Mouse (Mus musculus): ENCODE data around the gene Rbm3.
A peak's percentile ranks its signal among the peaks of the same experiment; 100 is the strongest.

Gene Rbm3

DNA sequence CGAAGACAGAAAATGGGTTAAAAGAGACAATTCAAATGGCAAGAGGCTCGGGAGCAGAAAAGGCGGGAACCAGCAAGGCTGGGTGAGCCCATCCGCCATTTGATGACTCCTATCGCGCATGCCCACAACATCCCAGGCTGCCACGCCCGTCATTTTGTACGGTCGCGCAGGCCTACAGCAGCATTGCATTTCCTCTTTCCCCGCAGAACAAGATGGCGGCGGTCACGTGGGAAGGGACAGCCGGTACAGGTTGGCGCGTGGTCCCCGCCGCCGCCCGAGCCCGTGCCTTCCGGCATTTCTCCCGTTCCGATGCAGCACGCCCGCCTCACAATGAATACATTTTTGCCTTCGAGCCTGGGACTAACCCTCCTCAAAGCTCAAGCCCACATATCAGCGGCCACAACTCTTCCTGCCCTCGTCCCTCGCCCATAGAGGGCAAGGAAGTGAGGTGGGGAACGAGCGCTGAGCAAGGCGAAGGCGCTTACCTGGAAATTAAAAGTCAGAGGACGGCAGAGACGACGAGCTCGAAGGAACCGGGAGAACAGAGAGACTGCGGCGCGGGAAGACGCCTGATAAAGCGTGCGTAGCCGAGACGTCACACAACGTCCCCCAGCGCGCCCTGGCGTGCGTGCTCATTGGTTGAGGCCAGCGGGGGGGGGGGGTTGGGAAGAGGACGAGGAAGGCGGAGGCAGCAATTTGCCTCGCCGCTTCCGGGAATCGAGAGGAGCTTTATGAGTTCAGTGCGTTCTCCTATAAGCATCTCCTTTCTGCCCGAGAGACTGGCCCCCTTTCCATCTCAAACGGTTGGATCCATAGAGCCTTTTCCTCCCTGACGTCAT lies at the start of gene Rbm3:
Rbm3 (minus strand) TSS at position 728 of the 839 bp plus-strand sequence.
- DNase-seq (ENCODE audit: low spot score), result peak; percentile 79

DNA sequence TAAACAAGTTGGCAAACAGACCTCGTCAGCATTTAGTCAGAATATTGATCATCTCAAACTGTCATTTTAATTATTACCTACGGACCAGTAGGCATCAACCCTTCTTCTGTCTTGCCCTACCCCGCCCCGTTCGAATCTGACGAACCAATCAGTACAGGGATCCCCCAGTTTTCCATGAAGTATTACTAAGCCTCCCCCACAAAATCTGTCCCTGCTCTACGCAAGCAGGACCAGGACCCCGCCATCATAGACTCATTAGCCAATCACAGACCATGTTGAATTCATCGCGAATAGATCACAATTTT lies 47.7 kb upstream of the Rbm3 start, which contains the start of gene Ebp:
Ebp (minus strand) TSS at position 94 of the 305 bp plus-strand sequence.
- DNase-seq (ENCODE audit: low spot score), result no peak

DNA sequence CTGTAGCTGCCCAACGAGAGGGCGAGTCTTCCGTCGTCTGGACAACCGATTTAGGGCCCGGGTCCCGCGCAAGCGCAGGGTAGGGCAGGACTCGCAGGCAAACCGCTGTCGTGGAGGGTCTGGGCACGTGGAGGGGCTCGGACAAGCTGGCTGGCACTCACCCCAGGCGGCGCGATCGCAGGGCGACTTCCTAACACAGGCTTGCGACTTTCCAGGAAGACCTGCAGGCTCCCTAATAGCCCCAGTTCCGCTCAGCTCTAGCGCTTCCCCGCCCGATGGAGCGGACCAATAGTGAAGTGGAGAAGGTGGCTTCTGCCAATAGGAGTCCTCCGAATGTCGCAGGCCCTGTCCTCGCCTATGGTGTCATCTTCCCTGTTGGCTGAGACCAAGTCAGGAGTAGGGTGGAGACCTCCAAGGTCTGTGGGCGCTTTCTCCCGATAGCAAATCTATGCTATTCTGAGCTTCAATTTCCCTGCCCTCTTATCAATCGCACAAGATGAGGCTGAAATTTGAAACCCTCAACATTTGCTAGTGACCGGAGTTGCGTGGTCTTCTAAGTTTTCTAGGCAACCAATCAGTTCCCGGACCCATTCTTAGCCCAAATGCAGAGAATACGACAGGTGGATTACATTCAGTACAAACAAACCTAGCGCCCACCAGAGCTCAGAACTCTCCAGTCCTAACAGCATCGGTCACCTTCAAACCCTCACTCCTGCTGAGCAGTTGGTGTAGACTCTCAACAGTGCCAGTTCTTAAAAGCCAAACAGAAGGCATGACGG lies 47.1 kb upstream of the Rbm3 start:
- peak; percentile 74 for DNase-seq (ENCODE audit: low spot score)

DNA sequence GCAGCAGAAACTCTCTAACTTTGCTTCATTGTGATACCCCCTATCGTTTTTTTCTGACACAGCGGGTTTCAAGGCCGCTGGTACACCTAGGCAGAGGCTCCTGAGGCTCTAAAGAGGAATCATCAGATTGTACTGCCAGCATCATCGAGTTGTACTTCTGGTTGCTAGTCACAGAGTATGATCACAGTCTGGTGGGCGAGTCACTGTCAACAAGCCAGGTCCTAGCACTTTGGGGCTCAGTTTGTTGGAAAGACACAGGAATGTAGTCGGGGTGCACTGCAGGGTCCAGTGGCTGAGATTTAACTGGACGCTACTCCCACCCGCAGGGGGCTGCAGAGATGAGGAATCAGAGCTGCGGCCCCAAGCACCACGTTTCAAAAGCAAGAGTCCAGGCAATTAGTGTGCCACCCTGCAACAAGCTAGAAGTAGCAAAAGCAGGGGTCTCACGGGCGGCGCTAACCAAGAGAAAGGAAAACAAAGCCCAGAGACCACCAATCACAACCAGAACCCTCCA lies 46.5 kb upstream of the Rbm3 start:
- DNase-seq (ENCODE audit: low spot score), result no peak

DNA sequence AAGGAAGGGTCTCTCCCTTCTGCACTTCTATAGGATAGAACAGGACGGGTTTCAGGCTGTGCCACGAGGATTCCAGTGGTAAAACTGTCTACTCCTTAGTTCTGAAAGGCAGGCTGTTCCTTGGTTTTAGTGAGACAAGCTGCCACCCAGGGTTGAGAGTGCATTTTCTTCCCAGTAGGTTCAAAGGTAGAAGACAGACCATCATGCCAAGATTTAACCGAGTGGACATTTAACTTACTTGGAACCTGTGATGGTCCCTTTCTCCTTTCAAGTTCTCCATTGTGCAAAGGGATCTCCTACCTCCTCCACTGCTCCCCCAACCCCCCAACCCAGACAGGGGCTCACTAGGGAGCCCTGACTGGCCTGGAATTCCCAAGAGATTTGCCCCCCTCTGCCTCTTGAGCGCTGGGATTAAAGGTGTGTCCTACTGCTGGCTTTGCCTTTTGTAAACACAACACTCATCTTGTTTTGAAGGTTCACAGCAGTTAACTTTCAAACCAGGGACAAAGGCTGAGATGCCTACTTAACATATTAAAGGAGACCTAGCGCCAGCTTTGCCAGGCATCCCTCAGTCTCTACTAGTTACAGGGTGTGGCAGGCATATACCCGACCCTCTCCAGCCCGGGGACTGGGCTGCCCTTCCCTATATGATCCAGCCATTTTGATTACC lies 37.3 kb upstream of the Rbm3 start:
- DNase-seq (ENCODE audit: low spot score), result no peak

DNA sequence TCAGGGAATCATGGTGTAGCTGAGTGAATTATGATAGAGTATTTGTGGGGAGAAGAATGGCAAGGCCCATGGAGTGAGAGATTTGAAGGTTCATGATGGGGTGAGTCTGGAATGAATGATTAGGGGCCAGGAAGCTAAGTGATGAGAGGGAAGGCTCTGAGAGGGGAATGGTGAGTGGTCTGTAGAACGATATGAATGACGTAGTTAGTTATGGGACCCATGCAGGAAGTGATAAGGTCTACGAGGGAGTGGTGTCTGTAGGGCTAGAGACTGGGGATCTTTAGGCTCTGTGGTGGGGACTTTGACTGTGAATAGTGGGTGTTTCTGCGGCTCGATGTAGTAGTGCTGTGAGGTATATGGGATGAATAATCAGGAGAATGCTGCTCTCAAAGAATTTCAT lies 34.0 kb upstream of the Rbm3 start:
- DNase-seq (ENCODE audit: low spot score), result no peak

DNA sequence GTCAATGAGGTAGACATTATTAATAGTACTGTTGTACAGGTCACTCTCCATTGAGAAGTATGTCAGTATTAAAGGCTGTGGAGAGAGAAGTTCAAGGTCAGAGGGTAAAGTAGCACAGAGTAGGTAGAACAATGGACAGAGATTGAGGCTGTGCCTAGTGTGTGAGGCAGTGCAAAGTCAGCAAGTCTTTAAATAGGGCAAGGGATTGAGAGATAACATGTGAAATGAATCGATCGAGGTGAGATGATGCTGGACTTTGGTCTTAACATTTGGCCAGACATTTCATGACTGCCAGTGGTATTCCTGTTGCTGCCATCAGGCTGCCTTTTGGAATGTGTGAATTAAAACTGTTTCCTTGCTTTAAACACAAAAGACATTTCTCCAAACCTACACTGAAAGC lies 33.2 kb upstream of the Rbm3 start:
- DNase-seq (ENCODE audit: low spot score), result no peak

DNA sequence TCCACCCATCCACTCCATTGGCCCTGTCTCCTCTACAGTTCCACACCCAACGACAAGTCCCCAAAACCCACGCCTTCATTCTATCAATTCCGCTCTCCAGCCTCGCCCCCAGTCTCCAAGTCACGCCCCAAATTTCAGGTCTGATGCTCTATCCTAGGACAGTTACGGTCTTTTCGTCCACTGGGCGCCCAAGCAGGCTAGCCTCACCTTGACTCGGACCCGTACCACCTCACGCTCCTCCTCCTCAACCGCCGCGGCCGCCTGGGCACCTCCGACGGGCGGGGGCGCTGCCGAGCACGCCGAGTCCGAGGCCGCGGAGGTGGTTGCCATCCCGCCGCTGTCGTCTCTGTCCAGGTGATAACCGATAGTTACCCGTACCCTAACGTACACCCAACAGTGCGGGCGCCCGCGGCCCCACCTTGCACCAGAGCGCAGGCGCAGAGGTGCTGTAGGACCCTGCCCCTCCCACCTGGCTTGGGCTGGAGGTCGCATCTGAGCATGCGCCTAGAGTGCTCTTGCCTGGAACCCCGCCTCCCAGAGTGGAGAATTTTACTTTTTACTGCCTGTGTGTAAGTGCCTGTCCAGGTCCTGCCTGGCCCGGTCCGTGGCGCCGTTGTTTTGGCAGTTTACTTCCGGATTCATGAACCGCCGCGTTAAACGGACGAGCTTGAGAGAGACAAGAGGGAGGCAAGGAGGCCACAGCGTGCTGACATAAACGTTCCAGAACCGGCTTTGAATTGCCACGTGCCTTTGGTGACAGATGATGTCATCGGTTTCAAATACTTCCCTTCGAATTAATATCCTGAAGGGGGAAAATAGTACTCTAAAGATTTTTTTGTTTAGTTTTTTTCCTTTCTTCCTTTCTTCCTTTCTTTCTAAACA lies 30.1 kb upstream of the Rbm3 start, which contains the start of gene Tbc1d25:
Tbc1d25 (minus strand) TSS at position 678 of the 882 bp plus-strand sequence.
- DNase-seq (ENCODE audit: low spot score), result peak; percentile 80

DNA sequence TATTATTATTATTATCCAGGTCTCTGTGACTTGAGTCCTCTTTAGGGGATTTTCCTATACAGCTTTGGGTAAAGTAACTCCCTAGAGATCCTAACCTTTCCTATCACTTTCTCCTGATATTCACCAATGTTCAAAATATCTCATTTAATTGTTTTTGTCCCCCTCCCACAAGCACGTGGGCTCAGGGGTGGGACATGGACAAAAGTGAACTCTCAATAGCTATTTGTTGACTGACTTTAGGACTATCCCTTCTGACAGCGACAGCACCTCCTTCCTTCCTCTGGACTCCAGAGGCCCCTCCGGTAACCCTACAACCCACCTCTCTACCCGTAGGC lies 29.5 kb upstream of the Rbm3 start:
- DNase-seq (ENCODE audit: low spot score), result no peak

DNA sequence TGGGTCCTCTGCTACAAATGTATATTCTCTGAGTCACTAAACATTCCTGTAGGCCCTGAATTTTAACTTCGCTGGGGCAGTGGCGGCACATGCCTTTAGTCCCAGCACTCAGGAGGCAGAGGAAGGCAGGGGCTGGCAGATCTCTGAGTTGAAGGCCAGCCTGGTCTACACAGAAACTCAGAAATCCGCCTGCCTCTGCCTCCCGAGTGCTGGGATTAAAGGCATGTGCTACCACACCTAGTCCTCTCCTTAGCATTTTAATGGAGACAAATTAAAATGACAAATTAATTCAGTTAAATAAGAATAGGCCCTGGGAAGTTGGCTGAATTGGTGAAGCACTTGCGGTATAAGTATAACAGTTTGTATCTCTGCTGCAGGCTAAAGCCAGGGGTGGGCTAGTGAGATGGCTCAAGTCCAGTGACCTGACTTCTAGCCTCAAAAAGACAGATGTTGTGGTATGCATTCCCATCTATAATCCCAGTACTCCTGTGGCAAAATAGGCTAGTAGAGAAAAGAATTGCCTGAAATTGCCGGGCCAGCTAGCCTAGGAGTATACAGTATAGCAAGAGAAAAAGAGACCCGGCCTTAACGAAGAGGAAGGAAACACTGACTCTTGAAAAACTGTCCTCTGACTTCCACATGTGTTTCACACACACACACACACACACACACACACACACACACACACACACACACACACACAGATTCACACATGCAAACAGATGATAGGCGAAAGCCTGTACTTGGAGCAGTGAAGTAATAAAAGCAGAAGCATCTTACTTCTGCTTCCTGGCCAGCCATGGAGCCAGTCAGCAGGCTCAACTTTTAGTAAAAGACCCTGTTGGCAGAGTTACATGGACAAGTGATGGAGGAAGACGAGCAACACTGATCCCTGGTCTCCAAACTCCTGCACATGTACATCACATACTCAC lies 22.3 kb upstream of the Rbm3 start:
- DNase-seq (ENCODE audit: low spot score), result no peak

DNA sequence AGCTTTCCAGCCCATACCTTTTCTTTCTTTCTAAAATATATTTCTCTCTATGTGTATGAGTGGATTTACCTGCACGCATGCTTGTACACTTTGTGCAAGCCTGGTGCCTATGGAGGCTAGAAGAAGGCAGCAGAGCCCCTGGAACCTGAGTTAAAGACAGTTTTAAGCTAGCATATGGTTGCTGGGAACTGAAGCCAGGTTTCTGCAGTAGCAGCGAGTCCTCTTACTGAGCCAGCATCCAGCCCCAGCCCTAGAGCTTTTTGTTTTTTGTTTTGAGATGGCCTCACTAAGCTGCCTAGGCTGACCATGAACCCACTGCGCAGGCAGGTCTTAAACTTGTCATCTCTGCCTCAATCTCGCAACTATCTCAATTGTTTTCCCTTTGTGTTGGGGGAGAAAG lies 18.8 kb upstream of the Rbm3 start:
- no peak for DNase-seq (ENCODE audit: low spot score)

DNA sequence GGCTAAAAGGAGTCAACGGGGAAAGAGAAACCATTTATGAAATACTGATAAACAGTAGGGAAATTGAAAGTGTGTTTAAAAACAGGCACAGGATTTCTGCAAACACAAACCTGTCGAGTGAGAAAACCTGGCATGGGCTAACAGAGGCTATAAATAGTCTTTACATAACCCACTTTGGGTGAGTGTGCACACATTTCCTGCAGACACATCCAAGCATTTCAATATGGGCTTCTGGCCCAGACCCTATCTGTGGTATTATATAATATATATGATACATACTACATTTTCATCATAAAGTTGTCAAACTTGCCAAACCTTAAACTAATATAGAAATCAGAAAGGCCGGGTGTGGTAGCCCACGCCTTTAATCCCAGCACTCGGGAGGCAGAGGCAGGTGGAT lies 17.4 kb upstream of the Rbm3 start:
- no peak for DNase-seq (ENCODE audit: low spot score)

DNA sequence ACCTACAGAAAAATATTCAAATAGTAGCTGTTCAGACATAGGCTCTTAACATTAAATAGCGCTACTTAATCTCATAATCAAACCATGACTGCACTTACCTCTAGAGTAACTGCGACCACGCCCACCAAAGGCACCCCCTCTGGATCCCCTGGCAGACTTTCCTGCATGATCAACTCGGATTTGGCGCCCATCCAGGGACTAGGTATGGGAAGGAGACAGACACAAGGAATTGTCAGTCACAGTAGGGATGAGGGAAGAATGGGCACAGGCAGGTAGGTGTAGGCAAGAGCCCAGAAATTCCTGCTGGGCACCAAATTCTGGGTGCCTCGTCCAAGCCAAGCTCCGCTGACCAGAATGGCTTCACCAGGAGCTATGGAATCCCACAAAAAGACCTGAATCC lies 1.9 kb downstream of the Rbm3 start:
- DNase-seq (ENCODE audit: low spot score), result no peak

DNA sequence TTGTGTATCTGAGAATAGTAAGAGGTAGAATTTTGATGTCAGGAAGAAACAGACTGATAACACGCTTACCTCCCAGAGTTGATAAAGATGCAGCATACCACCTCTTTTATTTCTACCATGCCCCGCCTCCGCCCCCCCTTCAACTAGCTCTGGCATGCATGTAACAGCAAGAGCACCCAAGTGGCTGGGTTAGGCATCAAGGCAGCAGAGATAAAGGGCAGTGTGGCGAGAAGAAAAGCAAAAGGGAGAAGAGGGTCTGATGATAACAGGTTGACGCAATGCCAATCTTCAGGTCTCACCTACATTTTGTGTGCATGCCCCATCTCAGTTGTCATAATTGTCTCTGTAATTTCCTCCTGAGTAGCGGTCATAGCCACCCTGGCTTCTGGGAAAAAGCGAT lies 2.7 kb downstream of the Rbm3 start:
- no peak for DNase-seq (ENCODE audit: low spot score)

DNA sequence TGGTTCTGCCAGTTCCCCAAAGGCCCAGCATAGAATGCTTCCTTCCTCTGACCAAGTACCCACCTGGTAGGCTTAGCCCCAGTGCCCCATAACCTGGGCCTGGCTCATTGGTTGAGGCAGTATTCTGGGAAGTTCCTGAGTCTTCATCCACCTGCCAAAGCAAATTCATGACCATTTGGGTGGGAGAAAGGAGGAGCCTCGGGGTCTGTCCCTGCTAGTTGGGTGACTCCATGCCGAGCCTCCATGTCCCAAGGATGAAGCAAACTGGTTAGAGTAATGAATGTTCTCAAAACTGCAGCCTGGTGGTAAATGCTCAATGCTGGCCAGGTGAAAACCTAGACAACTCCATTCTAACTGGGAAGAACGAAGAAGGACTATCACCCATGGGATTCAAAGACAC lies 4.6 kb downstream of the Rbm3 start:
- DNase-seq (ENCODE audit: low spot score), result no peak

DNA sequence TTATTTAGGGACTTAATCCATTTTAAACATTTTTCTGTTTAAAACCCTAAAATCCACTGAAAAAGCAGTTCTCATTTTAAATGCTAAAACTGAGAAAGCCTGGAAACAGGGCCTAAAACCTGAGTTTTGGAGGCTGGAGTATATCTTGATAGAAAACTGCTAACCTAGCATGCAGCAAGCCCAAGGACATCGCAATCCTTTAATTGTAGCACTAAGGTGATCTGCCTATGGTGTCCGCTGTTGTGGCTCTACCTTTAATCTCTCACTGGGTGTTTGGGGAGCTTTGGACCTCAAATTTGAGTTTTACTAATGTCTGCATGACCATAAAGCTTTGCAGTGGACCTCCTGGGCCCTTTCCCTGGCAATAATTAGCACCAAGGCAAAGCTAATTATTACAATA lies 5.2 kb downstream of the Rbm3 start:
- DNase-seq (ENCODE audit: low spot score), result no peak

DNA sequence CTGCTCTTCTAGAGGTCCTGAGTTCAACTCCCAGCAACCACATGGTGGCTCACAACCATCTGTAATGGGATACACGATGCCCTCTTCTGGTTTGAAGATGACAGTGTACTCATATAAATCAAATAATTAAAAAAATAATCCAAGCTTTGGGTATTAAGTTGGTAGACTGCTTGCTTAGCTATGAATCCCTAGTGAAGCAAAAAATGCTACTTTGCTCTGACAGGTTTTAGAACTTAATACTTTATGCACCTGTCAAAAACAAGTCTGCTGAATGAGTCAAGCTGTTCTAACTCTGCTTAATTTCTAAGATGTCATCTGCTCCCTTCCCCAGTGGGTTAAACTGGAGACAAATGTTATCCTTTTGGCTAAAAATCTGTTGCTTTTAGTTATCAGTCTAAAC lies 6.2 kb downstream of the Rbm3 start:
- DNase-seq (ENCODE audit: low spot score), result no peak

DNA sequence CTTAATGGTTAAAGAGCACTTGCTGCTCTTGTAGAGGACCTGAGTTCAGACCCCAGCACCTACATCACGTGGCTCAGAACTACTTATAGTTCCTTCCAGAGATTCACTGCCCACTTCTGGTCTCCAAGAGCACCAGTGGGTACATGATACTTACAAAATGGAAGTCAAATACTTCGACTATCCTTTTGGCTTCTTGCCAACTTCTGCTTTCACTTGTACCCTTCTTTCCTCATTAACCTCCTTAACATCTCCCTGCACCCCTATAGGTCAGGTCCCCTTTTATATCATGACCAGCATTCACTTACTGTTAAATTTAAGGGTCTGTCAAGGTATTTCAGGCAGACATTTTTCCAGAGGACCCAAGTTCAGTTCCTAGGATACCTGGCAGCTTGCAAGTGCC lies 9.8 kb downstream of the Rbm3 start:
- DNase-seq (ENCODE audit: low spot score), result no peak

DNA sequence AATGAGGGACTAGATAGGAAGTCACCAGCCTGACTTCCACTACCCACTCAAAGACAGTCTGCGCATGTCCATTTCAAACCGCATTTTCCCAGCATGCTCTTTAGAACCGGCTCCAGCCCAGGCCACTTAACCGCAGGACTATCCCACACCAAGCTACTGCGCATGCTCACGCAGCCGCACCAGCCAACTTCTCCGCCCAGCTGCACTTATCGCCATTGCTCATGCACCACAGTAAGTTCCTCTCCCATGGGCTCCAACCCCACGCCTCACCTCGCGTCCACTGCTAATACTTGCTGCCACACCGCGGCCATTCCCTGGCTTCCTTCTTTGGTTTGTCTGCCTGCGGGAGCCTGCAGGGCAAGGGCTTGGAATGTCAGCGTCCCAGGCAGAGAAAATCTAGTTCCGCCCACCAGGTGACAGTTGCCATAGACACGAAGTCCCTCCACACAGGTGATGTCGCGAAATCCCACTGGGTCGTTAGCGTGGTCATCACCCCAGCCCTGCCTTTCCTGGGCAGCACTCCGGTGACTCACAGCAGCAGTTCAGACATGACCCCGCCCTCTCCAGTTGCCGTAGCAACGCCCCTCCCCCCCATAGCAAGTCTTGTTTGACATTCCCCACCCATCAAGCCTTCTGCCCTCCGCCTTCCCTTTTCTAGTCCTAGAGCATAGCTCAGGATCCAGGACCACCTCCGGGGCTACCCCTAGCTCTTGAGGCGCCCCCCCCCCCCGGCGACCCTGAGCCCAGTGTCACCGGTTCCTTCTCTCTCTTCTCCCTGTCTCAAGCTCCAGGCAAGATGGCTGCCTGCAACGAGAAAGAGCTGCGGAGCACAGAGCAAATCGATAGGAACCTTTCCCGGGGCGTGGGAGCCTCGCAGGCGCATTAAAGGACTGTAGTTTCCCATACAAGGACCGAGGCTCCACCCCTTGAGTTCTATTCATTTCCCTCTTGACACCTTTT lies 13.4 kb downstream of the Rbm3 start, which contains the start of gene Wdr13:
Wdr13 (minus strand) TSS at position 876 of the 960 bp plus-strand sequence.
- peak; percentile 83 for DNase-seq (ENCODE audit: low spot score)
